Comparison of ENCODE assay signal across 1 mouse cellular context in genomic region chr3:37302685-37303084, GRCm38 (mm10).
TF ChIP-seq lines count a peak whose summit lies in the region.

No protein-coding gene starts in this region.

TF ChIP-seq in CH12.LX, 34 proteins besides CTCF, POLR2A, EP300 and RAD21 (continued from another document):
- no peak for TF ChIP-seq ZNF384 (IDR thresholded peaks at IDR 0.05; ENCODE audit: low read depth, low read length)
- no peak for TF ChIP-seq ZC3H11A (IDR thresholded peaks at IDR 0.05; ENCODE audit: low read depth, low read length)
- 0 out of 2 replicates have a peak, but pooled peaks have one; percentile 37 for TF ChIP-seq MYC (IDR thresholded peaks at IDR 0.05; ENCODE audit: low read depth, low read length)
- no peak for TF ChIP-seq KAT2A (IDR thresholded peaks at IDR 0.05; ENCODE audit: insufficient replicate concordance, low read length)
- no peak for TF ChIP-seq USF2 (conservative IDR thresholded peaks at IDR 0.05; ENCODE audit: low read depth, low read length)
- no peak for TF ChIP-seq ETS1 (conservative IDR thresholded peaks at IDR 0.05; ENCODE audit: low read depth, low read length)
- TF ChIP-seq SMC3 (IDR thresholded peaks at IDR 0.05; ENCODE audit: low read depth, low read length), result peak; percentile 84
